Mouse (Mus musculus): ENCODE data around the gene Ap1ar. TPM values are rescaled to one million over a fixed set of nuclear protein-coding genes. Genes with fewer than 3 reads are reported as not detected.
A peak's percentile ranks its signal among the peaks of the same experiment; 100 is the strongest.

The Ap1ar gene
- polyA plus RNA-seq, 1 experiment from 2014 or later = 78.0 TPM

- H3K36me3 ChIP-seq (ENCODE audit: control insufficient read depth, insufficient read depth, low read length) = no peaks in the 10 kb centered on the region
- H3K27ac ChIP-seq (ENCODE audit: low read depth, low read length) = no peak overlapping the region
- H3K4me2 ChIP-seq (ENCODE audit: low read depth) = no peak overlapping the region
- no peaks in the 10 kb centered on the region for H3K4me1 ChIP-seq (ENCODE audit: control insufficient read depth, insufficient read depth, low read length)
- H3K4me3 ChIP-seq (ENCODE audit: low read depth, low read length) = no peak overlapping the region
- H3K9ac ChIP-seq (ENCODE audit: low read length) = no peak overlapping the region
- H3K9me3 ChIP-seq (ENCODE audit: control insufficient read depth, low read length) = no peaks in the 10 kb centered on the region
- DNase-seq (ENCODE audit: low spot score) (no peak), ATAC-seq (ENCODE audit: insufficient read depth, low FRiP score, low TSS enrichment) (no peak)
- no peaks in the 10 kb centered on the region for H3K27me3 ChIP-seq (ENCODE audit: control insufficient read depth, insufficient read depth, low read length)
- 71% methylated on average over 9 of the region's 9 CpGs for WGBS
These were observed 30.9 kb upstream of the Ap1ar start for GRCm38 (mm10) chr3:127868046-127868758.

DNA sequence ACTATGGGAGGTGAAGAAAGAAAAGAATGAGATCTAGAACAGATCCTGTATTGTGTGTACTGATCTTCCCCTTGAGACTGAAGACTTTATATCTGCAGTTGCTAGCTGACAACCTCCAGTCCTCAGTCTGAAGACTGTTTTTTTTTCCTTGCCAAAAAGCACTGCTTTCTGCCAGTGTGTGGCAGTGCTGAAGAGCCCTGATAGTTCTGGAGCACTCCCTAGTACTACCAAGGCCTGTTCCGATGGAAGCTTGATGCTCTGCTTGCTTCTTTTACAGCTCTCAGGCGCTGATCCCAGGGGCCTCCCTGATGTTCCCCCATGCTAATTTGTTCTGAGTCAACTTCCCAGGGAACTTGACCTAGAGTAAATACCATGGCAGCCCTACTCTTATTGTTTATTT, 26.9 kb upstream of the Ap1ar start:
- Histone ChIP-seq H3K27ac (ENCODE audit: low read depth, low read length) (no peak overlapping the region), H3K4me2 (ENCODE audit: low read depth) (no peak overlapping the region), H3K27me3 (ENCODE audit: control insufficient read depth, insufficient read depth, low read length) (no peaks in the 10 kb centered on the region), H3K9me3 (ENCODE audit: control insufficient read depth, low read length) (no peaks in the 10 kb centered on the region), H3K4me1 (ENCODE audit: control insufficient read depth, insufficient read depth, low read length) (no peaks in the 10 kb centered on the region), H3K9ac (ENCODE audit: low read length) (no peak overlapping the region), H3K36me3 (ENCODE audit: control insufficient read depth, insufficient read depth, low read length) (no peaks in the 10 kb centered on the region), H3K4me3 (ENCODE audit: low read depth, low read length) (no peak overlapping the region)
- DNase-seq (ENCODE audit: low spot score) (no peak), ATAC-seq (ENCODE audit: insufficient read depth, low FRiP score, low TSS enrichment) (no peak)
- 36% methylated on average over 2 of the region's 2 CpGs for WGBS

GRCm38 (mm10) chr3:127863571-127863970, 26.2 kb upstream of the Ap1ar start:
- ATAC-seq (ENCODE audit: insufficient read depth, low FRiP score, low TSS enrichment) (no peak), DNase-seq (ENCODE audit: low spot score) (no peak)
- H3K9ac ChIP-seq (ENCODE audit: low read length) = no peak overlapping the region
- no peaks in the 10 kb centered on the region for H3K4me1 ChIP-seq (ENCODE audit: control insufficient read depth, insufficient read depth, low read length)
- H3K27me3 ChIP-seq (ENCODE audit: control insufficient read depth, insufficient read depth, low read length) = no peaks in the 10 kb centered on the region
- 76% methylated on average over 3 of the region's 3 CpGs for WGBS
- no peaks in the 10 kb centered on the region for H3K9me3 ChIP-seq (ENCODE audit: control insufficient read depth, low read length)
- no peaks in the 10 kb centered on the region for H3K36me3 ChIP-seq (ENCODE audit: control insufficient read depth, insufficient read depth, low read length)
- no peak overlapping the region for H3K27ac ChIP-seq (ENCODE audit: low read depth, low read length)
- H3K4me2 ChIP-seq (ENCODE audit: low read depth) = no peak overlapping the region
- no peak overlapping the region for H3K4me3 ChIP-seq (ENCODE audit: low read depth, low read length)

GRCm38 (mm10) chr3:127862479-127862878, 25.2 kb upstream of the Ap1ar start:
- Histone ChIP-seq H3K4me2 (ENCODE audit: low read depth) (no peak overlapping the region), H3K4me1 (ENCODE audit: control insufficient read depth, insufficient read depth, low read length) (no peaks in the 10 kb centered on the region), H3K4me3 (ENCODE audit: low read depth, low read length) (no peak overlapping the region), H3K36me3 (ENCODE audit: control insufficient read depth, insufficient read depth, low read length) (no peaks in the 10 kb centered on the region), H3K27ac (ENCODE audit: low read depth, low read length) (no peak overlapping the region), H3K9ac (ENCODE audit: low read length) (no peak overlapping the region), H3K27me3 (ENCODE audit: control insufficient read depth, insufficient read depth, low read length) (no peaks in the 10 kb centered on the region), H3K9me3 (ENCODE audit: control insufficient read depth, low read length) (no peaks in the 10 kb centered on the region)
- no peak for ATAC-seq (ENCODE audit: insufficient read depth, low FRiP score, low TSS enrichment)
- no peak for DNase-seq (ENCODE audit: low spot score)
- 71% methylated on average over 4 of the region's 4 CpGs for WGBS

DNA sequence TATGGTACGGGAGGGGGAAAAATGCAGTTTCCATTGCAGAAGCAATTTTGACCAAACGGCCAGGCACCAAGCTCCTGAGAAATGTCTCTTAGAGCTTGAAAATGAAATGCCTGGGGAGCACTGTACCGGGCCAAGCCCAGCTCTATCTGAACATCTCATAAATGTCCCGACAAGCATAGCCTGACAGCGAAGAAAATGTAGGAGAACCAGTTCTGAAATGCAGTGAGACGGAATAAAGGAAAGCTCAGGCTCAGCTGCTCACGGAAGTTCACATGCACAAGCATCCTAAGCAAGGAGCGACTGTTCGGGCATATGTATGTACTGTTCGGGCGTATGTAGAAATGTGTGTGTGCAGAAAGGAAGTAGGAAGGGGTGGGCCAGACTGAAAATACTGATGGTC, 24.0 kb upstream of the Ap1ar start:
- H3K4me3 ChIP-seq (ENCODE audit: low read depth, low read length) = no peak overlapping the region
- no peaks in the 10 kb centered on the region for H3K4me1 ChIP-seq (ENCODE audit: control insufficient read depth, insufficient read depth, low read length)
- no peak for ATAC-seq (ENCODE audit: insufficient read depth, low FRiP score, low TSS enrichment)
- H3K36me3 ChIP-seq (ENCODE audit: control insufficient read depth, insufficient read depth, low read length) = no peaks in the 10 kb centered on the region
- H3K9me3 ChIP-seq (ENCODE audit: control insufficient read depth, low read length) = no peaks in the 10 kb centered on the region
- no peak overlapping the region for H3K9ac ChIP-seq (ENCODE audit: low read length)
- no peaks in the 10 kb centered on the region for H3K27me3 ChIP-seq (ENCODE audit: control insufficient read depth, insufficient read depth, low read length)
- no peak overlapping the region for H3K4me2 ChIP-seq (ENCODE audit: low read depth)
- DNase-seq (ENCODE audit: low spot score) = no peak
- WGBS = 90% methylated on average over 11 of the region's 11 CpGs
- no peak overlapping the region for H3K27ac ChIP-seq (ENCODE audit: low read depth, low read length)

DNA sequence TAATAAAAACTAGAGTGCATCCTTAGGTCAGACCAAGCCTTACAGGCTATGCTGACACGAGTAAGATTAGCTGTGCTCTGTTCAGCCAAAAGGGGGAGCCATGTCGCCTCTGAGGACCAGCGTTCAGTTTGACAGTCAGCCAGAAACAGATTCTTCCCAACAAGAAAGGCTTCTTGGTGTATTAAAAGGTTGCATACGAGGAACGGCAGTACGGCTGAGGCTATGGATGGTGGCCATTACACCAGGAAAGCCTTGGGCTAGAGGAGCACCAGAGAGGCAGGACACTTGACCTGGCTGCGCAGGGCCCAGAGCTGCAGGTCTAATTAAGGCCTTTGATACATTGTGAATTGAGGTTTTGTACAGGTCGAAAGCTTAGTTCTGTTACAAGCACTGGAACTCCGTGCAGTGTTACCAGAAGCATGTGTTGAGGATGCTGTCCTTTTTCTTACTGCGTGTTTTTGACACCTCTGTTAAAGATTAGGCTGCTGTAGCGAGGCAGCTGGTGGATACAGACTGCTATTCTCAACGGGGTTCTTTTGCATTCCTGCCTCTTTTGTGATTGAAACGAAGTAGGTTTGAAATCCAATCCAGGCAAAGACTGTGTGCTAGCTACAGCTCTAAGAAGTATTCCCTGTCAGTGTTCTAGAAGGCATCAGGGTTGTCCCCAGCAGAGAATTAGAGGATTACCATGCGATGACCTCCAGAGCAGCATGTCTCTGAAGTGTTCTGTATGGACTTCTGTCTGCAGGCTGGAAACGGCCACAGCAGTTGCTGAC, 16.3 kb upstream of the Ap1ar start:
- Histone ChIP-seq H3K4me3 (ENCODE audit: low read depth, low read length) (no peak overlapping the region), H3K27me3 (ENCODE audit: control insufficient read depth, insufficient read depth, low read length) (no peaks in the 10 kb centered on the region), H3K36me3 (ENCODE audit: control insufficient read depth, insufficient read depth, low read length) (no peaks in the 10 kb centered on the region), H3K27ac (ENCODE audit: low read depth, low read length) (no peak overlapping the region), H3K9me3 (ENCODE audit: control insufficient read depth, low read length) (no peaks in the 10 kb centered on the region), H3K9ac (ENCODE audit: low read length) (no peak overlapping the region), H3K4me1 (ENCODE audit: control insufficient read depth, insufficient read depth, low read length) (no peaks in the 10 kb centered on the region), H3K4me2 (ENCODE audit: low read depth) (no peak overlapping the region)
- 20% methylated on average over 15 of the region's 15 CpGs for WGBS
- DNase-seq (ENCODE audit: low spot score) (peak; percentile 63), ATAC-seq (ENCODE audit: insufficient read depth, low FRiP score, low TSS enrichment) (peak; percentile 70)

DNA sequence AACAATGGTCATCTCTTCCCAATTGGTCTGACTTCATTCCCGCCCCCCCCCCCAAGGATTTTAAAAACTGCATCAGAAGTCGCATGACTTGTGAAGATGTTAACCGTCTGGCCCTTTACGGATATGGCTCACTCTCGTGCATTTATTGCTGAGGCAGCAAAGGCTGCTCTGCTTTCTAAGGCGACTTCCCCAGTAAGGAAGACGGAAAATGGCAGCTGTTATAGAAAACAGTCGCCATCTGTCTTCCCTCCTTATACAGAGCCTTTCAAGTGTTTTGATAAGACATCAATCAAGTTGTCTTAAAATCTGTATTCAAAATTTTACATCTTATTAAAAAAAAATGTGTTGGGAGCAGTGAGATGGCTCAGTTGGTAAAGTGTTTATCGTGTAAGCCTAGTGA, 15.4 kb upstream of the Ap1ar start:
- no peak overlapping the region for H3K4me2 ChIP-seq (ENCODE audit: low read depth)
- ATAC-seq (ENCODE audit: insufficient read depth, low FRiP score, low TSS enrichment) = no peak
- 80% methylated on average over 9 of the region's 9 CpGs for WGBS

GRCm38 (mm10) chr3:127850776-127851646, 13.7 kb upstream of the Ap1ar start:
- WGBS = 68% methylated on average over 9 of the region's 9 CpGs
- H3K4me3 ChIP-seq (ENCODE audit: low read depth, low read length) = no peak overlapping the region
- no peak overlapping the region for H3K4me2 ChIP-seq (ENCODE audit: low read depth)
- no peaks in the 10 kb centered on the region for H3K4me1 ChIP-seq (ENCODE audit: control insufficient read depth, insufficient read depth, low read length)
- ATAC-seq (ENCODE audit: insufficient read depth, low FRiP score, low TSS enrichment) (no peak), DNase-seq (ENCODE audit: low spot score) (no peak)
- H3K27me3 ChIP-seq (ENCODE audit: control insufficient read depth, insufficient read depth, low read length) = no peaks in the 10 kb centered on the region
- H3K27ac ChIP-seq (ENCODE audit: low read depth, low read length) = no peak overlapping the region
- no peaks in the 10 kb centered on the region for H3K36me3 ChIP-seq (ENCODE audit: control insufficient read depth, insufficient read depth, low read length)
- no peak overlapping the region for H3K9ac ChIP-seq (ENCODE audit: low read length)
- H3K9me3 ChIP-seq (ENCODE audit: control insufficient read depth, low read length) = no peaks in the 10 kb centered on the region

More for the DNA sequence above, 15.4 kb upstream of the Ap1ar start:
- H3K9ac ChIP-seq (ENCODE audit: low read length) = no peak overlapping the region
- no peak for DNase-seq (ENCODE audit: low spot score)
- no peaks in the 10 kb centered on the region for H3K4me1 ChIP-seq (ENCODE audit: control insufficient read depth, insufficient read depth, low read length)
- H3K27me3 ChIP-seq (ENCODE audit: control insufficient read depth, insufficient read depth, low read length) = no peaks in the 10 kb centered on the region
- H3K27ac ChIP-seq (ENCODE audit: low read depth, low read length) = no peak overlapping the region
- no peak overlapping the region for H3K4me3 ChIP-seq (ENCODE audit: low read depth, low read length)
- H3K9me3 ChIP-seq (ENCODE audit: control insufficient read depth, low read length) = no peaks in the 10 kb centered on the region
- H3K36me3 ChIP-seq (ENCODE audit: control insufficient read depth, insufficient read depth, low read length) = no peaks in the 10 kb centered on the region
